Mouse (Mus musculus) midbrain, postnatal 0 days (tissue): ENCODE measurements at regions not wholly inside any gene's neighbourhood (a gene's known extent, or its start where the extent isn't known, plus 50 kb on each side); places are given as distances from the start of the nearest gene placed in this dataset.

Experiments
- ATAC-seq: fragments of 200-750 bp; cut with Nextera tagmentation; 2 replicates; pipeline ENCODE4 v1.8.0; 2017; ENCODE audit warnings: moderate number of reproducible peaks, mild to moderate bottlenecking, moderate TSS enrichment, moderate library complexity; ENCODE audit not compliant: low FRiP score
- DNase-seq: peaks from one replicate; pipeline ENCODE4 v3.0.0-alpha.2; 2015; ENCODE audit warnings: low spot score
- H3K27ac ChIP-seq: fragments of 300-500 bp; sonication (generic); 2 replicates; pipeline ENCODE4 v1.5.1; 2014; ENCODE audit warnings: low read depth, mild to moderate bottlenecking, low read length, mixed read lengths
- H3K27me3 ChIP-seq: fragments of 300-500 bp; sonication (generic); 2 replicates; pipeline ENCODE4 v1.6.1; 2014; ENCODE audit warnings: low read length, control low read depth, mixed read lengths; ENCODE audit not compliant: insufficient read depth
- H3K36me3 ChIP-seq: fragments of 300-500 bp; sonication (generic); 2 replicates; pipeline ENCODE4 v1.6.1; 2014; ENCODE audit warnings: low read length, control low read depth, mixed read lengths; ENCODE audit not compliant: insufficient read depth
- H3K4me1 ChIP-seq: fragments of 300-500 bp; sonication (generic); 2 replicates; pipeline ENCODE4 v1.6.1; 2014; ENCODE audit warnings: mild to moderate bottlenecking, control low read depth, antibody characterized with exemption, low read length, mixed read lengths; ENCODE audit not compliant: insufficient read depth
- H3K4me2 ChIP-seq: fragments of 300-500 bp; sonication (generic); 2 replicates; pipeline ENCODE4 v1.6.1; 2014; ENCODE audit warnings: low read depth, mild to moderate bottlenecking, low read length, mixed read lengths; ENCODE audit not compliant: poor library complexity, severe bottlenecking
- H3K4me3 ChIP-seq: fragments of 300-500 bp; sonication (generic); 2 replicates; pipeline ENCODE4 v1.5.1; 2014; ENCODE audit warnings: low read depth, mild to moderate bottlenecking, low read length, moderate library complexity
- H3K9ac ChIP-seq: fragments of 300-500 bp; sonication (generic); replicated peaks from 2 replicates; pipeline ENCODE4 v1.6.1; 2014; ENCODE audit warnings: mild to moderate bottlenecking, low read length, moderate library complexity, mixed read lengths; ENCODE audit not compliant: poor library complexity, severe bottlenecking
- H3K9me3 ChIP-seq: fragments of 300-500 bp; sonication (generic); 2 replicates; pipeline ENCODE4 v1.6.1; 2016; ENCODE audit warnings: low read length, control low read depth
- CTCF ChIP-seq: IDR thresholded peaks from 2 replicates; pipeline ENCODE4 v1.5.1; 2016; ENCODE audit warnings: antibody characterized with exemption, mild to moderate bottlenecking
- WGBS: fragments of 180-500 bp; shearing (Covaris S2); extraction: QIAGEN DNeasy Blood & Tissue Kit; methylation state at CpG from one replicate; pipeline ENCODE4 v1.1.7; 2014; 5-methylcytosine and 5-hydroxymethylcytosine counted together

GRCm38 (mm10) chr10:9416685-9417084 is 258.3 kb downstream of the Samd5 start:
- H3K4me1 ChIP-seq = no peaks in the 10 kb centered on the region
- no peaks in the 10 kb centered on the region for H3K9me3 ChIP-seq
- H3K27me3 ChIP-seq = no peaks in the 10 kb centered on the region
- WGBS = 95% methylated on average over 5 of the region's 5 CpGs
- no peak for DNase-seq
- no peak overlapping the region for H3K27ac ChIP-seq
- no peak overlapping the region for H3K4me2 ChIP-seq
- ATAC-seq = no peak
- TF ChIP-seq CTCF = no peak
- no peak overlapping the region for H3K4me3 ChIP-seq
- H3K9ac ChIP-seq = no peak overlapping the region
- no peaks in the 10 kb centered on the region for H3K36me3 ChIP-seq

DNA sequence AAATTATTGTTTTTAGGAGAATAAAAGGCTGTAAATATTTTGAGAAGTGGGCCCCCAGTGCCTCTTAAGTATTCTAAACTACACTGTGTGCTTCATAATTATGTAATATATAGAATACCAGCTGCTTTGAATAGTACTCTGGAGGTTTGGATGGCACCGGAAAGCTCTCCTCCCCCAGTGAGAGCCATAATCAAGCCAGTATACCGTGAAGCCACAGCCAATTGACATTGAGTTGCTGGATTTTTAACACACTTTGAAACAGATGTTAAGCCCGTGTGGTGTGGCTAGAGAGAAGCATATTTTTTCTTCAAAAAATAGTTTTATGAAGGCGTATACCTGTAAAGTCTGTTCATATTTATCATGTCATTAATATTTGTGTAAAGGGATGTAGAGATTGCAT is 268.9 kb downstream of the Samd5 start:
- no peak overlapping the region for H3K9ac ChIP-seq
- no peak for DNase-seq
- H3K4me3 ChIP-seq = no peak overlapping the region
- H3K4me2 ChIP-seq = no peak overlapping the region
- H3K27ac ChIP-seq = no peak overlapping the region
- no peak for TF ChIP-seq CTCF
- WGBS = 65% methylated on average over 4 of the region's 4 CpGs
- no peaks in the 10 kb centered on the region for H3K9me3 ChIP-seq
- ATAC-seq = no peak
- H3K4me1 ChIP-seq = no peaks in the 10 kb centered on the region
- H3K27me3 ChIP-seq = no peaks in the 10 kb centered on the region
- H3K36me3 ChIP-seq = no peaks in the 10 kb centered on the region

DNA sequence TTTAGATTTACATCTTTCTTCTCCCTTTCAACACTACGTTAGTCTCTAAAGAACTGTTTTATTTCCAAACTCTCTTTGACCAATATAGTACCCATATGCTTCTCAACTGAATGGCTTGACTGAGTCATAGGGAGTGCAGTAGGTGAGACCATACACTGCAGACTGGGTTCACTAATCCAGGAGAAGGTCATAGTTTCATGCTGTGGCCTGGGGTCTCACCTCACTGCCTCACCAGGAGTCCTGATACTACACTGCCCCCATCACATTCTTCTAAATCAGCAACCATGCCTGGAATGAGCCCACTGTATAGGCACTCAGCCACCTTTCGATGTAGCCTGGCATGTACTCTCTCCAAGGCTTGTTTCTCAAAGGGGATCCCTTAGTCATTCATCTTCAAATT is 269.6 kb downstream of the Samd5 start:
- Histone ChIP-seq H3K4me1 (no peaks in the 10 kb centered on the region), H3K36me3 (no peaks in the 10 kb centered on the region), H3K4me2 (no peak overlapping the region), H3K9me3 (no peaks in the 10 kb centered on the region), H3K9ac (no peak overlapping the region), H3K27ac (no peak overlapping the region), H3K4me3 (no peak overlapping the region), H3K27me3 (no peaks in the 10 kb centered on the region)
- ATAC-seq = no peak
- 92% methylated on average over 2 of the region's 2 CpGs for WGBS
- no peak for DNase-seq
- TF ChIP-seq CTCF = no peak

DNA sequence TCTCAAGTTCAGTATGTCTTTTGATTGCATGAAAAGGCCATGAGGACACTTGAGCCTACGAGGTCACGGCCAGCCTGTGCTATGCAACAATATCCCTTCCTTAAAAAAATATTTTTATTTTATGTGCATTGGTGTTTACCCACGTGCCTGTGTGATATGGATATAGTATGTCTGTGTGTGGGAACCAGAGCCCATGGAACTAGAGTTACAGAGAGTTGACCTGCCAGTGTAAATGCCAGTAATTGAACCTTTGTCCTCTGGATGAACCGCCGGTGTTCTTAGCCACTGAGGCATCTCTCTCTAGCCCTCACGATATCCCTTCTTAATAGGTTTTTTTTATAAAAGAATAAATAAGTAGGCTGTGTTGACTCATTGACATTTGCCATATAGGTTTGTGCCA is 270.0 kb downstream of the Samd5 start:
- H3K9me3 ChIP-seq = no peaks in the 10 kb centered on the region
- no peaks in the 10 kb centered on the region; the same call in 1 of the 2 replicates for H3K4me1 ChIP-seq
- no peak overlapping the region for H3K4me3 ChIP-seq
- no peak overlapping the region for H3K27ac ChIP-seq
- H3K36me3 ChIP-seq = no peaks in the 10 kb centered on the region
- H3K9ac ChIP-seq = no peak overlapping the region
- 88% methylated on average over 6 of the region's 6 CpGs for WGBS
- DNase-seq = no peak
- H3K4me2 ChIP-seq = no peak overlapping the region
- ATAC-seq = no peak
- TF ChIP-seq CTCF = no peak
- no peaks in the 10 kb centered on the region for H3K27me3 ChIP-seq

DNA sequence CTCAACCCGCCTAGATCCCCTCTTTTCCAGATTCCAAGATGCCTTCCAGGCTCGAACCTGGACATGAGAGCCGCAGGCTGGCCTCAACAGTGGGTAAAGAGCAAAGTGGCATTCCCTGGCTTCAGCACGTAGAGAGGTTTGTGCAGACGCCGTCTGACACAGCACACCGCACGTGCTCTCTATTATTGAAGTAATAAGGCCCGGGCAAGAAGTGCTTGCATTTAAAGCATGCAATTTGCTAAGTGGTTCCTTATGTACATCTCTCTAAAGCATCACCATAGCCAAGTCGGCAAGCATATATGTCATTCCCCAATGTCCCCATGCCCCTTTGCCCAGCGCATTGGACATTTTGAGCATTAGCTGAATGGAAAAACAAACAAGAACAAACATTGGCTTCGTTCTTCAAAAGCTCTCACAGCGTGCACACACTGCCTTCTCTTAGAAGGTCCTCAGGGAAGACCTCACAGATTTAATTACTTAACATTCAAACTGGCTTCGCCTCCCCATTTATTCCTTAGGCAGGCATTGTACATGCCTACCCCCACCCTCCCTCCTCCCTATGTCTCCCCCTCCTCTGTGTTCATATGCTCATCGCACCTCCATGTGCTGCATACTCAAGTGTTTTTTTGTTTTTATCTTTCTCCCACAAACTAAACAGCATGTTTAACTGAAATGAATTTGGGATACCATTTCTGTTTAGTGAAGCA is 273.9 kb downstream of the Samd5 start:
- no peaks in the 10 kb centered on the region; the same call in 1 of the 2 replicates for H3K4me1 ChIP-seq
- no peak overlapping the region for H3K9ac ChIP-seq
- H3K4me2 ChIP-seq = no peak overlapping the region
- ATAC-seq (no peak), DNase-seq (no peak)
- 74% methylated on average over 15 of the region's 15 CpGs for WGBS
- H3K4me3 ChIP-seq = no peak overlapping the region
- no peaks in the 10 kb centered on the region for H3K36me3 ChIP-seq
- no peaks in the 10 kb centered on the region for H3K27me3 ChIP-seq
- no peak overlapping the region for H3K27ac ChIP-seq
- no peaks in the 10 kb centered on the region for H3K9me3 ChIP-seq
- no peak for TF ChIP-seq CTCF

- no peak overlapping the region for H3K9ac ChIP-seq
- TF ChIP-seq CTCF = no peak
- no peaks in the 10 kb centered on the region for H3K9me3 ChIP-seq
- H3K27me3 ChIP-seq = no peaks in the 10 kb centered on the region
- DNase-seq = no peak
- 0 out of 2 replicates have a peak, but pooled peaks cover 3% of the 10 kb centered on the region for H3K4me1 ChIP-seq
- no peak for ATAC-seq
- no peak overlapping the region for H3K4me2 ChIP-seq
- WGBS = 46% methylated on average over 7 of the region's 7 CpGs
- no peak overlapping the region for H3K4me3 ChIP-seq
- H3K36me3 ChIP-seq = no peaks in the 10 kb centered on the region
- H3K27ac ChIP-seq = no peak overlapping the region
Observed at GRCm38 (mm10) chr10:9377440-9378101, 297.4 kb downstream of the Samd5 start.
